Mouse (Mus musculus) lung, adult 2 months (tissue): ENCODE results near the gene Mpg. TPM values are rescaled to one million over a fixed set of nuclear protein-coding genes. Genes with fewer than 3 reads are reported as not detected.

Experiments used
- DNase-seq: peaks from one replicate; pipeline ENCODE4 v3.0.0; 2022
- H3K4me1 ChIP-seq: fragments of 200-500 bp; 2 replicates; pipeline ENCODE4 v1.6.1; 2011; ENCODE audit warnings: low read length; ENCODE audit not compliant: control insufficient read depth, insufficient read depth
- H3K4me3 ChIP-seq: fragments of 200-500 bp; replicated peaks from 2 replicates; pipeline ENCODE3; 2011; ENCODE audit warnings: low read depth, mild to moderate bottlenecking, control low read depth, low read length; ENCODE audit errors: extremely low read depth
- CTCF ChIP-seq: fragments of 200-500 bp; IDR thresholded peaks from 2 replicates; pipeline ENCODE4 v1.5.1; 2011; ENCODE audit warnings: mild to moderate bottlenecking, low read length, control low read depth; ENCODE audit not compliant: insufficient read depth
- POLR2A ChIP-seq: fragments of 200-500 bp; IDR thresholded peaks from 2 replicates; pipeline ENCODE4 v1.6.1; 2011; ENCODE audit warnings: low read depth, mild to moderate bottlenecking, control low read depth, low read length, borderline replicate concordance; ENCODE audit errors: extremely low read depth
- WGBS: fragments of 180-500 bp; shearing (Covaris S2); methylation state at CpG from one replicate; pipeline ENCODE4 v1.1.7; 2018; 5-methylcytosine and 5-hydroxymethylcytosine counted together
- polyA plus RNA-seq: library from polyadenylated mRNA; depleted of rRNA; stranded (reverse); fragments of >200 nt; gene quantifications from 2 replicates; pipeline ENCODE4 v1.2.3, GENCODE M21; 2012

Gene Mpg
- polyA plus RNA-seq, 1 experiment: 12.4 TPM

DNA sequence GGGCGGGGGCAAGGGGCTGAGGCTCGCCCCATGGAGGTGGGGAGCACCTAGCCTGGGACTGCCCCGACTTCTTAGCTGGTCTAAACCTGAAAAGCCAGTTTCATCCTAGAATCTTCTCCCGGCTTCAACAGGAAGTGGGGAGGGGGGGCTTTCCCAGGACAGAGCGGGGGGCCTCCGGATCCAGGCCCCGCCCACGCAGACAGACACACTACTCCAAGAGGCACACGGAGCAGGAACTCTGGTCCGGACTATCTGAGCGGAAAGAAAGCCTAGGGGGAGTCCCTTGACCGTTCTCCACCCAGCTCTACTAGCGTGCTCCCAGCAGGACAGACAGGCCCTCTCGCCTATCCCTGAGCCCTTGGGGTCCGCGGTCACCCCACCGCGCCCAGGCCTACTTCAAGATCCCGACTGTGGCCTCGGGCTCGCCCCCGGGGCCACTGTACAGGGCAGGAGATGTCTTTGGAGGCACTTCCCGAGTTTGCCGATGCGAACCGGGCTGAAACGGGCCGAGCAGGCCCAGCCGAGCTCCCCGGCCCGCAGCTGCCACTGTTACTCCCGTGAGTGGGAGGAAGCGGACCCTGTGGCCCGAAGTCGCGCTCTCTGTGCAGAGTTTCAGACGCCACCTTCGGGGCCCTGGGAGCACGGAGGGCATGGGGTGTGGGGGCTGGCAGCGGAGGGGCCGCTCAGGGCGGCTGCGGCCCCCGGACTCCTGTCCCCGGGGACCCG, 4.9 kb upstream of the Mpg start:
- peak overlapping the region; percentile 85 for H3K4me3 ChIP-seq
- no peak for TF ChIP-seq CTCF
- TF ChIP-seq POLR2A: peak; percentile 66; the same call in 1 of the 2 replicates
- peak; percentile 71 for DNase-seq
- WGBS: under 1% methylated on average over 46 of the region's 46 CpGs
- peaks cover 44% of the 10 kb centered on the region for H3K4me1 ChIP-seq

DNA sequence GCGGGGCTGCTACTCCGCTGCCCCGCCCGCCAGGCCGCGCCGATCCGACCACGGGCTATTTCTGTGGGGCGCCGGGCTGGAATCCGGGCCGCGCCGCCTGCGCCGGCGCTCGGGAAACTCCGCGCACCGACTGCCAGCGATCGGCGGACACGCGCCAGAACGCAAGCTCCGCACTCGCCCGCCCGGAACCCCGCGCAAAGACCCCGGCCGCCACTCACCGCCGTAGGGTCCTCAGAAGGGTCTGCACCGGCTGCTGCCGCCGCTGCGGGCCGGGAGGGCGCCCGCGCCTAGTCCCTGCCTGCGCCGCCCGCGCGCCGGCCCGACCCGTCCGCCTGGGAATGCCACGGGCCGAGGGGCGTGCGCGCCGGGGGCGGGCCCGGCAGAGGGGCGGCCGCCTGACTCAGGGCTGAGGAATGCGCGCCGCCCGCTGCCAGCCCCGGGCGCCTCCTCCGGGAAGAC, 4.3 kb upstream of the Mpg start, which contains the start of gene Rhbdf1:
Rhbdf1 (minus strand) TSS at position 350 of the 459 bp plus-strand sequence.
- TF ChIP-seq POLR2A (peak; percentile 17; the same call in 1 of the 2 replicates), CTCF (no peak)
- DNase-seq: peak; percentile 67
- Histone ChIP-seq H3K4me1 (peaks cover 42% of the 10 kb centered on the region), H3K4me3 (peak within 1 kb of the TSS; percentile 85)
- WGBS: under 1% methylated on average over 70 of the region's 72 CpGs

DNA sequence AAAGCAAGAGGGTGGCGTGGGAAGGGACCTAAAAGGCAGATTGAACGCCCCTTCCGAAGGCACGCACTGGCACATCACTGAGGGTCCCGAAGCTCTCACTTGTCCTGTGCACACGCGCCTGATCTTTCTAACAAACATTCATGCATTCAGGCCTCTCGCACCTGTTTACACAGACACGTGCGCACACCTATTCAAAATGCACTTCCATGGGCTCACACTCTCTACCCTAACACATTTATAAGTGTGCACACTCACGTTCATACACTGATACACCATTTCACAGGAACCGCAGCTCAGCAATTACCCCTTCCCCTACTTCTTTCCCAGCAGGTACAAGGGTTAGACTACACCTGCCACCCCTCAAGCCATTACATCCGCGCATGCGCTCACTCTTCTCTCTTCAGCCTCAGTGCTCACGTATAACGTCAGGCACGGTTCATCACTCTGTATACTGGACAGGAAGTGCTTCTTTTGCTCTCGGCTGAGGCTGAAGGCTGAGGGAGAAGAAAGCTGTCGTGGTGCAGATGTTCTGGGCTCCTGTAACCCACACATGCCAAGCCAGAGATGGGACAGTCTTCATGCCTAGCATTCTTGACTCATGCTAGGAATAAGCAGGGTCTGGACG, 3.6 kb upstream of the Mpg start:
- peaks cover 42% of the 10 kb centered on the region for H3K4me1 ChIP-seq
- H3K4me3 ChIP-seq: peak overlapping the region; percentile 30
- no peak for TF ChIP-seq POLR2A
- TF ChIP-seq CTCF: no peak
- no peak for DNase-seq
- WGBS: 11% methylated on average over 21 of the region's 21 CpGs

DNA sequence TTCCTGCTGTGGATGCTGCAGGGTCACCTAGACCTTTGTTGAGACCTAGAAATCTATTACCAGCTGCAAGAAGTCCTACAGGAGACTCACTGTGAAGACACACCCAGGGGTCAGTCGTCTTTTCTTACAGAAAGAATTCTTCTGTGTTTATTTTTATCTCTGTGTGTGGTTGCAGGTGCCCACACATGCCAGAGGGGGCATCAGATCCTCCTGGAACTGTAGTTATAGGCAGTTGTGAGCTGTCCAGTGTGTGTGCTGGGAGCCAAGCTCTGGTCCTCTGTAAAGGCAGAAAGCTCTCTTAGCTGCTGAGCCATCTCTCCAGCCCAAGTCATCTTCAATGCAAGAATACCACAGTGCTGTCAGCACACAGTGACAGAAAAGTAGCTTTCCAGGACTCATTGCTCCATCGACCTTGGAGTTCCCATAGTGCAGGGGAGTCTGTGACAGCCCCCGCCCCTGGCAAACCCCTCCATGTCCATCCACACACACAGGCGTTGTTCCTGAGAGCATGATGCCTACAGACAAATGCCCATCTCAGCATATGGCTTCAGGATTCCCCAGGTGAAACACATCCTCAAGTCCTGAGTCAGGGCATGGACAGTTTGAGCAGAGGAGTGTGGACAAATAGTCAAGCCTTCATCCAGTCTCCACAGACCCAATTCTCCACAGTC, 2.9 kb upstream of the Mpg start:
- 68% methylated on average over 4 of the region's 4 CpGs for WGBS
- TF ChIP-seq POLR2A: no peak
- TF ChIP-seq CTCF: no peak
- no peak for DNase-seq
- no peak overlapping the region for H3K4me3 ChIP-seq
- H3K4me1 ChIP-seq: peaks cover 42% of the 10 kb centered on the region

DNA sequence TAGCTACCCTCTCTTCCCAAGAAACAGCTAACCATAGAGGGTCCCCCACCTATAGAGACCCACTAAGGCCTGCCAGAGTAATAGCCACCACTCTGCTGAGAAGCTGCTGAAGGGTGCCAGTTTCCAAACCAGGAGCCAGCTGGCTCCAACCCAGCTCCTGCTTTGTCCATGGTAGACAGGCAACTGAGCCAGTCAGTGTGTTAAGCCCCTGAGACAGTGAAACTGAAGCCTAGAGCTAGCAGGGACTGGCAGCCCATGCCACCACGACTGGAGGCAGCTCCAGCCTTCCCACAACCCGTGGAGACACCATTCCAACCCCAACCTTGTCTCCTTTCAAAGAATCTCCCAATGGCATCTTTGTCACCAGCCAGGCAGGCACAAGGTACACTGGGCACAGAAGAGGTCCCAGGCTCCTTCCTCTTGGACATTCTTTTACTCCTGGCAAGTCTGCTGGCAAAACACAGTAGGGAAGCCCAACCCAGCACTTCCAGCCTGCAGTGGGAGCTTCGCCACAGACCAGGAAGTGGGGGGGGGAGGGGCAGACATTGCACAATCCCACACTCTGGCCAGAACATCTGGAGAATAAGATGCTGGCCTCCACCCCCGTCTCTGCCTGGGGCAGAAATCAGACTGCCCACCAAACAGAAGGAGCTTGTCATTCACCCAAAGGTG, 1.7 kb upstream of the Mpg start:
- peak; percentile 85 for DNase-seq
- H3K4me3 ChIP-seq: no peak overlapping the region
- 0% methylated on average over 4 of the region's 4 CpGs for WGBS
- TF ChIP-seq POLR2A (no peak), CTCF (no peak)
- peaks cover 38% of the 10 kb centered on the region for H3K4me1 ChIP-seq

DNA sequence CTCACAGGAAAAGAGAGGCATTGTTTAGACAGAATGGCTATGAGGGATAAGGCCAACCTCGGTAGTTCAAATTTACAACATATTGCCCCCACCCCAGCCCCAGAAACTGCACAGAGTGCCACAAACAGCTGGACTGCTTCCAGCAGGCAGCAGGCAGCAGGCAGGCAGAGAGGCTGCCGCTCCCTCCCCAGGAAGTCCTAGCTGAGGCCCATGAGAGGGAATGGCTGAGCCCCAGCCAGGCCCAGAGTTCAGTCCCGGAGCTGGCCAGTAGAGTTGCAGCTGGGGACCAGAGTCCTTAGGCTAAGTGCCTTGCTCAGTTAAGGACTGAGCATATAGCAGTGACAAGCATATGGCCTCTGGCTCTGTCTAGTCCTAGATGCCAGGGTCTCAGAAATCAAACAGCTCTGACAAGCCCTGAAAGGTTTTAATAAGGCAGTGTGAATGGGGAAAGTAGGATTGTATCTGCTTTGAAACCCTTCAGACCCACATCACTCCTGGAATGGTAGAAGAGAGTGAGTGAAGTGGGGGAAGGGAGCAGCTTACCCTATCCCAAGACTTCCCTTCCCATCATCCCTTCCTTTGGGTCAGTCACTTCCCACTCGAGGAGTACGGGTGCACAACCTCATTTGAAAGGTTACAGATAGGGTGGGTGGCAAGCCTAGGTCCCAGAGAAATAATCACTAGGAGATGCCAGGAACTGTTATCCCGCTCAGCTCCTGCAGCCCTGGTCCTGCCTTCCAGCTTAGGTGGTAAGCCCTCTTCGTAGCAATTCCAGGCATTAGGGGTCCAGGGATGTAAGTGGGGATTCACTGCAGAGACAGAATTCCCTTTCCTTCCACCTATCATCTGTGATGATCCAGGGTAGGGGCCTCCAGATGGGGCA, 842 bp upstream of the Mpg start:
- peak; percentile 52 for DNase-seq
- TF ChIP-seq POLR2A (no peak), CTCF (no peak)

DNA sequence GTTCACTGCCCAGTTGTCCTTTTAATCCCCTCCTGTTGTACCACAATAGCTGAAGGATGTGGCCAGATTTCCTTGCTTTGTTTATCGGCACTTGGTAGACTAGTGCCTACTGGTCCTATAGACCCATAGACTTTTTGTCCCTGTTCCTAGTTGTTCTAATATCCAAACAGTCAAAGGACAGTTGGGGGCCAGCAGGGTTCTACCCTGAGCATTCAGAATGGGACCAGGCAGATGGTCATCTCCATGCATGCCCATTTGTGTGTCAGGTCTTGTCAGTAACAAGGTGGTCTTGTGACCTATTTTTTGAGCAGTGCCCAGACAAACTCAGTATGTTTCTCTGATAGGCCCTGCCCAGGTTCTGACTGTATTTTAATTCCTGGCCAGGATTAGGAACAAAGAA, 736 bp downstream of the Mpg start:
- WGBS: 18% methylated on average over 1 of the region's 1 CpGs
- TF ChIP-seq POLR2A (no peak), CTCF (no peak)
- H3K4me3 ChIP-seq: peak overlapping the region; percentile 82
- DNase-seq: no peak
- peaks cover 35% of the 10 kb centered on the region for H3K4me1 ChIP-seq

More for the DNA sequence above, 842 bp upstream of the Mpg start:
- H3K4me1 ChIP-seq: peaks cover 38% of the 10 kb centered on the region
- no peak overlapping the region for H3K4me3 ChIP-seq
- WGBS: 30% methylated on average over 7 of the region's 7 CpGs

DNA sequence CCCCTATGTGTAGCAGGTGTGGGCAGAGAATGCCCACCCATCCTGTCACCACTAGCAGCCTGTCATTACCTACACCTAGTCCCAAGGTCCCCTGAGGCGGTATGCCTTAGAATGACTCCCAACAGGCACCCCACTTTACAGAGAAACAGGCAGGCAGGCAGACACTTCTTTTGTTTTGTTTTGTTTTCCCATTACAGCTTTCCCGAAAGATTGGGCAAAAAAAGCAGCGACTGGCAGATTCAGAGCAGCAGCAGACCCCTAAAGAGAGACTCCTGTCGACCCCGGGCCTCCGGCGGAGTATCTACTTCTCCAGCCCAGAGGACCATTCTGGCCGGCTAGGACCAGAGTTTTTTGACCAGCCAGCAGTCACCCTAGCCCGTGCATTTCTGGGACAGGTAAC, 1.2 kb downstream of the Mpg start:
- Histone ChIP-seq H3K4me1 (peaks cover 31% of the 10 kb centered on the region), H3K4me3 (no peak overlapping the region)
- 94% methylated on average over 9 of the region's 9 CpGs for WGBS
- TF ChIP-seq CTCF: no peak
- TF ChIP-seq POLR2A: no peak
- no peak for DNase-seq

DNA sequence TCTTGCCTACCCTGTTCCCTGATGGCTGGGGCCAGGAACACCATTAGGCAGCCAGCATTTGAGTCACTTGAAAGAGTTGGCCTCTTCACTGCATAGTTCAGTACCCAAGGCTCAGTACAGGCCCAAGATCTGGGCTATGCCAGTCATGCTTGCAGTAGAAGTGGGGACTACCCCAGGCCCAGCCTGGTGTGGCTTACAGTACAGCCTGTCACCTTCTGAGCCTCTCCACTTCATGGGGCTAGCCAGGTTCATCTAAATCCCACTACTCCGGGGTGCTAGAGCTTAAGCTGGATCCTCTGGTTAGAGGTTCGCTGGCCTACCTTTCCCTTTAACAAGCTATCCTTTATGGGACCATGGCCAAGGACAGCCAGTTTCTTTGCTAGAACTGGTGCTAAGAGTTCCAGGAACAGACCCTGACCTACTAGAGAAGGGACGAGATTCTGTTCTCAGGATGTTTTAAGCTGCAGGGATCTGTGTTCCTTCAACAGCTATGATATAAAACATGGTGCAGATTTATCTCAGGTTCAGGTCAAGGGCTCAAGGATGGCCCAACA, 2.1 kb downstream of the Mpg start:
- H3K4me1 ChIP-seq: peaks cover 23% of the 10 kb centered on the region
- 88% methylated on average over 3 of the region's 3 CpGs for WGBS
- TF ChIP-seq CTCF: no peak
- no peak for TF ChIP-seq POLR2A
- H3K4me3 ChIP-seq: no peak overlapping the region
- no peak for DNase-seq
